Comparison of ENCODE assay signal across 13 mouse cellular contexts in genomic region chr2:91335128-91335527, GRCm38 (mm10).
DNase-seq lines count a peak whose midpoint lies in the region; ATAC-seq and TF ChIP-seq lines count a peak whose summit lies in the region.
"Had no signal": no experiment of that assay in that cellular context is flagged by ENCODE, and none has a peak within 500 bp of the region (broad histone marks: within the 10 kb centered on the region; RNA-seq: fewer than 3 reads in every experiment).

No protein-coding gene starts in this region.

- peak; percentile 32 for DNase-seq in limb, embryonic 14.5 days (ENCODE audit: low spot score)
- DNase-seq in limb, embryonic 10.5 days (ENCODE audit: low spot score), result no peak
- DNase-seq in gastrocnemius, adult 2 months, result peak; percentile 81
- peak; percentile 80 to 86 for DNase-seq in lung, adult 18-20 months
- DNase-seq in testis, postnatal 10 days (ENCODE audit: low spot score), result peak; percentile 56
- DNase-seq in layer of hippocampus, adult 11-12 months (ENCODE audit: low spot score), result no peak
- DNase-seq in liver, embryonic 11.5 days (ENCODE audit: low spot score), result no peak
- DNase-seq: kidney, postnatal 36 days had no signal

- H3K9ac ChIP-seq in limb, embryonic 14.5 days (ENCODE audit: low read depth, low read length, severe bottlenecking), result no peak overlapping the region
- H3K9ac ChIP-seq in liver, embryonic 11.5 days (ENCODE audit: low read depth, low read length), result no peak overlapping the region
- H3K9ac ChIP-seq in liver, embryonic 12.5 days, result no peak overlapping the region
- H3K9ac ChIP-seq: embryonic facial prominence, embryonic 12.5 days; hindbrain, embryonic 15.5 days; midbrain, embryonic 12.5 days had no signal

- intact Hi-C loops in gastrocnemius, adult 2 months (cut with DNase I), result no loop called here

- ATAC-seq in limb, embryonic 14.5 days (ENCODE audit: low FRiP score, low read depth), result no peak
- ATAC-seq in liver, embryonic 11.5 days (replicated peaks; ENCODE audit: low FRiP score), result no peak
- no peak for ATAC-seq in liver, embryonic 12.5 days

- TF ChIP-seq CTCF in gastrocnemius, adult 2 months (IDR thresholded peaks at IDR 0.05), result no peak

- no peaks in the 10 kb centered on the region for H3K9me3 ChIP-seq in limb, embryonic 14.5 days (ENCODE audit: control insufficient read depth, low read length)
- no peaks in the 10 kb centered on the region for H3K9me3 ChIP-seq in limb, embryonic 10.5 days (replicated peaks)
- no peaks in the 10 kb centered on the region for H3K9me3 ChIP-seq in liver, embryonic 11.5 days (ENCODE audit: control insufficient read depth, low read length)
- no peaks in the 10 kb centered on the region for H3K9me3 ChIP-seq in liver, embryonic 12.5 days (replicated peaks)
- H3K9me3 ChIP-seq: embryonic facial prominence, embryonic 12.5 days; hindbrain, embryonic 15.5 days; midbrain, embryonic 12.5 days had no signal

- no peak for TF ChIP-seq POLR2A in limb, embryonic 14.5 days (IDR thresholded peaks at IDR 0.05; ENCODE audit: borderline replicate concordance, extremely low read depth, insufficient read depth, insufficient read length)

- H3K27me3 ChIP-seq in limb, embryonic 14.5 days (ENCODE audit: control insufficient read depth, insufficient read depth, low read length), result no peaks in the 10 kb centered on the region
- H3K27me3 ChIP-seq in limb, embryonic 10.5 days (ENCODE audit: low read depth, poor library complexity, severe bottlenecking), result no peaks in the 10 kb centered on the region
- no peaks in the 10 kb centered on the region for H3K27me3 ChIP-seq in liver, embryonic 11.5 days (replicated peaks; ENCODE audit: control insufficient read depth, insufficient read depth, low read length)
- H3K27me3 ChIP-seq in liver, embryonic 12.5 days (replicated peaks), result no peaks in the 10 kb centered on the region
- H3K27me3 ChIP-seq: CH12.LX; embryonic facial prominence, embryonic 12.5 days; hindbrain, embryonic 15.5 days; midbrain, embryonic 12.5 days had no signal

- H3K36me3 ChIP-seq in limb, embryonic 14.5 days (ENCODE audit: control insufficient read depth, insufficient read depth, low read length), result 0 out of 2 replicates have a peak, but pooled peaks cover 3% of the 10 kb centered on the region
- no peaks in the 10 kb centered on the region for H3K36me3 ChIP-seq in limb, embryonic 10.5 days
- no peaks in the 10 kb centered on the region for H3K36me3 ChIP-seq in liver, embryonic 11.5 days (ENCODE audit: control insufficient read depth, insufficient read depth, low read length)
- no peaks in the 10 kb centered on the region for H3K36me3 ChIP-seq in liver, embryonic 12.5 days
- H3K36me3 ChIP-seq: embryonic facial prominence, embryonic 12.5 days; hindbrain, embryonic 15.5 days; midbrain, embryonic 12.5 days had no signal

- H3K27ac ChIP-seq in limb, embryonic 14.5 days (replicated peaks; ENCODE audit: low read depth, low read length), result no peak overlapping the region
- no peak overlapping the region for H3K27ac ChIP-seq in limb, embryonic 10.5 days
- peak overlapping the region; percentile 67 for H3K27ac ChIP-seq in gastrocnemius, adult 2 months
- H3K27ac ChIP-seq in liver, embryonic 11.5 days (ENCODE audit: low read depth, low read length), result no peak overlapping the region
- no peak overlapping the region for H3K27ac ChIP-seq in liver, embryonic 12.5 days
- H3K27ac ChIP-seq: embryonic facial prominence, embryonic 12.5 days; hindbrain, embryonic 15.5 days; midbrain, embryonic 12.5 days had no signal

- H3K4me1 ChIP-seq in limb, embryonic 14.5 days (ENCODE audit: control insufficient read depth, insufficient read depth, low read length), result 0 out of 2 replicates have a peak, but pooled peaks cover 2% of the 10 kb centered on the region
- no peaks in the 10 kb centered on the region for H3K4me1 ChIP-seq in limb, embryonic 10.5 days
- no peaks in the 10 kb centered on the region for H3K4me1 ChIP-seq in liver, embryonic 11.5 days (replicated peaks; ENCODE audit: control insufficient read depth, insufficient read depth, low read length)
- H3K4me1 ChIP-seq in liver, embryonic 12.5 days, result no peaks in the 10 kb centered on the region
- H3K4me1 ChIP-seq: embryonic facial prominence, embryonic 12.5 days had no signal

- 72% methylated on average over 4 of the region's 4 CpGs for WGBS in limb, embryonic 14.5 days
- WGBS in limb, embryonic 10.5 days, result 70% methylated on average over 4 of the region's 4 CpGs
- 64% methylated on average over 4 of the region's 4 CpGs for WGBS in liver, embryonic 11.5 days
- WGBS in liver, embryonic 12.5 days (ENCODE audit: insufficient replicate concordance), result 46% methylated on average over 4 of the region's 4 CpGs

- no peak overlapping the region for H3K4me2 ChIP-seq in limb, embryonic 14.5 days (replicated peaks; ENCODE audit: low read depth, low read length, severe bottlenecking)
- H3K4me2 ChIP-seq in liver, embryonic 11.5 days, result no peak overlapping the region
- no peak overlapping the region for H3K4me2 ChIP-seq in liver, embryonic 12.5 days
- H3K4me2 ChIP-seq: embryonic facial prominence, embryonic 12.5 days; hindbrain, embryonic 15.5 days; midbrain, embryonic 12.5 days had no signal

- H3K4me3 ChIP-seq in limb, embryonic 14.5 days (replicated peaks; ENCODE audit: low read length), result no peak overlapping the region
- no peak overlapping the region for H3K4me3 ChIP-seq in limb, embryonic 10.5 days
- H3K4me3 ChIP-seq in gastrocnemius, adult 2 months, result no peak overlapping the region
- H3K4me3 ChIP-seq in liver, embryonic 11.5 days (ENCODE audit: low read depth, low read length), result no peak overlapping the region
- no peak overlapping the region for H3K4me3 ChIP-seq in liver, embryonic 12.5 days
- H3K4me3 ChIP-seq: embryonic facial prominence, embryonic 12.5 days; hindbrain, embryonic 15.5 days; midbrain, embryonic 12.5 days had no signal

Comparison
In these comparisons a context has a peak if more than half of its experiments do, and no peak if none do; other contexts are left out.
1. DNase-seq: peak in limb, embryonic 14.5 days (single experiment), gastrocnemius, adult 2 months (single experiment), lung, adult 18-20 months (2 of 2) and testis, postnatal 10 days (single experiment); none in limb, embryonic 10.5 days (single experiment), layer of hippocampus, adult 11-12 months (single experiment) and liver, embryonic 11.5 days (single experiment).